Comparison of ENCODE assay signal across 32 mouse cellular contexts in the genomic region with DNA sequence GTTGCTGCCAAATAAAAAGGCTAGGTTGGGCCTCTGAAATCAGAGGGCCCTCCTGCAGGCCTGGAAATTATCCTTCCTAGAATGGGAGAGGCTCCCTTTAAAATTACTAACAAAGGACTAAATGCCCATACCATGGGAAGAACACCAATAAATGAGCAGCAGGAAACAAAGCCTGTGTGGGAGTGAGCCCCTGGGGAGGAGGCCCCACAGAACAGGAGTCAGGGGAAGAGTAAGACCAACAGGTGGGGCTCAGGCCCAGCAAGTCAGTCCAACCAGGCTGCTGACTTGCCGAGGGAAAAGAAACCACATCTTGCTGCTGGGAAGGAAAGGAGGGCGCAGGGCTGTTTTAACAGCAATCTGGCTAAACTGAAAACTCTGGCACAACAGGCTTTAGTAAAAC.
"Had no signal": no experiment of that assay in that cellular context is flagged by ENCODE, and none has a peak within 500 bp of the region (broad histone marks: within the 10 kb centered on the region; RNA-seq: fewer than 3 reads in every experiment).

No protein-coding gene starts in this region.

- H3K9me3 ChIP-seq: limb, embryonic 10.5 days; limb, embryonic 12.5 days; limb, embryonic 13.5 days; limb, embryonic 15.5 days; liver, embryonic 12.5 days; liver, embryonic 13.5 days; liver, embryonic 15.5 days; lung, embryonic 15.5 days; midbrain, embryonic 10.5 days; midbrain, embryonic 12.5 days; midbrain, embryonic 13.5 days; midbrain, embryonic 15.5 days; neural tube, embryonic 12.5 days had no signal

- H3K4me3 ChIP-seq: limb, embryonic 10.5 days; limb, embryonic 12.5 days; limb, embryonic 13.5 days; limb, embryonic 15.5 days; liver, embryonic 12.5 days; liver, embryonic 13.5 days; liver, embryonic 15.5 days; lung, embryonic 15.5 days; megakaryocyte, embryonic 14.5 days; midbrain, embryonic 10.5 days; midbrain, embryonic 12.5 days; midbrain, embryonic 13.5 days; midbrain, embryonic 15.5 days; myocyte; neural tube, embryonic 12.5 days had no signal

- H3K9ac ChIP-seq: limb, embryonic 12.5 days; limb, embryonic 13.5 days; limb, embryonic 15.5 days; liver, embryonic 12.5 days; liver, embryonic 13.5 days; liver, embryonic 14.5 days; liver, embryonic 15.5 days; liver, postnatal 0 days; lung, embryonic 14.5 days; lung, embryonic 15.5 days; midbrain, embryonic 12.5 days; midbrain, embryonic 13.5 days; midbrain, embryonic 15.5 days; neural tube, embryonic 12.5 days had no signal

- ATAC-seq: liver, embryonic 12.5 days; liver, postnatal 0 days; lung, postnatal 0 days; midbrain, embryonic 13.5 days; midbrain, embryonic 15.5 days; midbrain, embryonic 16.5 days had no signal

- H3K4me2 ChIP-seq: limb, embryonic 12.5 days; limb, embryonic 13.5 days; limb, embryonic 15.5 days; liver, embryonic 11.5 days; liver, embryonic 12.5 days; liver, embryonic 13.5 days; liver, embryonic 15.5 days; lung, embryonic 14.5 days; lung, embryonic 15.5 days; midbrain, embryonic 11.5 days; midbrain, embryonic 12.5 days; midbrain, embryonic 13.5 days; midbrain, embryonic 15.5 days; neural tube, embryonic 12.5 days had no signal

- H3K27ac ChIP-seq: limb, embryonic 10.5 days; limb, embryonic 12.5 days; limb, embryonic 13.5 days; liver, embryonic 12.5 days; liver, embryonic 13.5 days; liver, embryonic 14.5 days; liver, embryonic 15.5 days; lung, embryonic 15.5 days; macrophage; midbrain, embryonic 10.5 days; midbrain, embryonic 12.5 days; midbrain, embryonic 13.5 days; midbrain, embryonic 15.5 days; neural tube, embryonic 12.5 days had no signal

- H3K27me3 ChIP-seq: limb, embryonic 12.5 days; limb, embryonic 13.5 days; limb, embryonic 15.5 days; liver, embryonic 12.5 days; liver, embryonic 13.5 days; liver, embryonic 15.5 days; lung, embryonic 15.5 days; megakaryocyte, embryonic 14.5 days; midbrain, embryonic 12.5 days; midbrain, embryonic 13.5 days; midbrain, embryonic 15.5 days; neural tube, embryonic 12.5 days had no signal

- DNase-seq: left cerebral cortex, postnatal 4 days; liver; liver, embryonic 13.5 days; liver, postnatal 0 days; lung, adult 18-20 months; lung, adult 2 months; lung, embryonic 14.5 days; lung, postnatal 10 days; lung, postnatal 14 days; lung, postnatal 36 days; lung, postnatal 4 days; midbrain, embryonic 14.5 days had no signal

- H3K4me1 ChIP-seq: limb, embryonic 10.5 days; limb, embryonic 12.5 days; limb, embryonic 13.5 days; limb, embryonic 15.5 days; lung, embryonic 15.5 days; midbrain, embryonic 12.5 days; midbrain, embryonic 13.5 days; midbrain, embryonic 15.5 days had no signal
